Mouse (Mus musculus): ENCODE results near the gene Hmgxb4.

Hmgxb4 gene

GRCm38 (mm10) chr8:75023660-75024316, 30.6 kb downstream of the Hmgxb4 start:
- DNase-seq = peak; percentile 24

GRCm38 (mm10) chr8:75025809-75026208, 32.7 kb downstream of the Hmgxb4 start:
- DNase-seq = no peak

GRCm38 (mm10) chr8:75030453-75031024, 37.4 kb downstream of the Hmgxb4 start:
- no peak for DNase-seq

GRCm38 (mm10) chr8:75032961-75033360, 39.8 kb downstream of the Hmgxb4 start:
- no peak for DNase-seq

- peak; percentile 97 for DNase-seq
Observed at GRCm38 (mm10) chr8:75033511-75034243, 40.5 kb downstream of the Hmgxb4 start, which contains the start of gene Tom1. TSS of gene Tom1 (plus strand) at chr8:75033705.

GRCm38 (mm10) chr8:75034285-75034684, 41.1 kb downstream of the Hmgxb4 start:
- DNase-seq = no peak

GRCm38 (mm10) chr8:75035640-75036039, 42.5 kb downstream of the Hmgxb4 start:
- DNase-seq = no peak

GRCm38 (mm10) chr8:75038497-75038896, 45.3 kb downstream of the Hmgxb4 start:
- peak; percentile 57 for DNase-seq

GRCm38 (mm10) chr8:75039754-75040153, 46.6 kb downstream of the Hmgxb4 start:
- peak; percentile 53 for DNase-seq

- peak; percentile 59 for DNase-seq
Observed at GRCm38 (mm10) chr8:75042171-75042570, 49.0 kb downstream of the Hmgxb4 start.

GRCm38 (mm10) chr8:75042974-75043373, 49.8 kb downstream of the Hmgxb4 start:
- DNase-seq = no peak

GRCm38 (mm10) chr8:75046303-75046702, 53.1 kb downstream of the Hmgxb4 start:
- DNase-seq = no peak

- no peak for DNase-seq
Observed at GRCm38 (mm10) chr8:75047784-75048183, 54.6 kb downstream of the Hmgxb4 start.

GRCm38 (mm10) chr8:75053342-75053741, 60.2 kb downstream of the Hmgxb4 start:
- no peak for DNase-seq

- no peak for DNase-seq
Observed at GRCm38 (mm10) chr8:75055673-75056072, 62.5 kb downstream of the Hmgxb4 start.

- DNase-seq = no peak
Observed at GRCm38 (mm10) chr8:75060022-75060421, 66.9 kb downstream of the Hmgxb4 start.

- DNase-seq = no peak
Observed at GRCm38 (mm10) chr8:75060815-75061214, 67.7 kb downstream of the Hmgxb4 start.

GRCm38 (mm10) chr8:75063290-75063689, 70.1 kb downstream of the Hmgxb4 start:
- no peak for DNase-seq

- no peak for DNase-seq
Observed at GRCm38 (mm10) chr8:75064790-75065189, 71.6 kb downstream of the Hmgxb4 start.

- no peak for DNase-seq
Observed at GRCm38 (mm10) chr8:75067287-75067686, 74.1 kb downstream of the Hmgxb4 start.

GRCm38 (mm10) chr8:75070297-75070696, 77.1 kb downstream of the Hmgxb4 start:
- no peak for DNase-seq

GRCm38 (mm10) chr8:75071627-75072346, 78.6 kb downstream of the Hmgxb4 start:
- DNase-seq = peak; percentile 92

- DNase-seq = no peak
Observed at GRCm38 (mm10) chr8:75074876-75075275, 81.7 kb downstream of the Hmgxb4 start.
